Mouse (Mus musculus): ENCODE measurements at regions not wholly inside any gene's neighbourhood (a gene's known extent, or its start where the extent isn't known, plus 50 kb on each side); places are given as distances from the start of the nearest gene placed in this dataset.

DNA sequence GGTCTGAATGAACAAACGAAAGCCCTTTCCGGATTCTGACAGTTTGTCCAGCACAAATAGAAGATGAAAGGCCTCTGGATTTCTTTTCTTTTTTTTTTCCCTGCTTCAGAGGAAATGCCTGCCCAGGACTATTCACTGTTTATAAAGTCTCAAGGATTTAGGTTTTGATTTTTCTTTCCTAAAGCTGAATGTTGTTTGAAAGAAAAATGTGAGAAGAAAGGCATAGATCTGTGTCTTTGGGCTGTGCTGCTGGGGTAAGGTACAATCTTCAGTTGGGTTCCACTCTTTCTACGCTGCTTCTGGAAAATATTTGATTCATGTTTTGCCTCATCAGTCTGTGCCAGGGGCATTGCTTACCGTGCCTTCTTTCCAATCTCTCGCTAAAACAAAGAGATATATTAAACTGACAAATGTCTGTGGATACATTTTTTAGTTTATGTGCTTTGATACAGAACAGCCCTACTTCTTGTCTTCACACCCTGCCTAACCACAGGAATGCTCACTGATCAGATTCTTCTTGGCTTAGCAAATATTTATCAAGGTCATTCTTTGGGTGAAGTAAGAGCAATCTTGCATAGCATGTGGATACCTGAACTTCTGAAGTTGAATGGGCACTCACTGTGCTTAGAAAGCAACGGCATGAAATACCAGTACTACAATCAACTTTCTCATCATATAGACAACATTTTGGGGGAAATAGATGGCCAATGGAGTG, 172.5 kb downstream of the Fam198b start:
- no peaks in the 10 kb centered on the region for H3K79me2 ChIP-seq (ENCODE audit: control insufficient read depth, insufficient read depth, low read length, poor library complexity)
- H3K4me1 ChIP-seq (ENCODE audit: control insufficient read depth in 1 of 2, insufficient read depth in 2 of 2, low read length in 2 of 2), result peaks cover 3 to 12% of the 10 kb centered on the region in 2 experiments
- H3K27me3 ChIP-seq (ENCODE audit: control insufficient read depth in 1 of 2, insufficient read depth in 2 of 2, low read length in 2 of 2), result peaks cover 5 to 6% of the 10 kb centered on the region in 2 experiments; a peak in 3 of 4 replicates
- TF ChIP-seq POLR2AphosphoS5 (IDR thresholded peaks at IDR 0.05; ENCODE audit: borderline replicate concordance, low read depth, low read length) (no peak), BHLHE40 (IDR thresholded peaks at IDR 0.05; ENCODE audit: borderline replicate concordance, low read depth, low read length) (no peak), NELFE (IDR thresholded peaks at IDR 0.05; ENCODE audit: low read depth, low read length) (no peak), ZNF384 (IDR thresholded peaks at IDR 0.05; ENCODE audit: low read depth, low read length) (no peak), MAFK (IDR thresholded peaks at IDR 0.05; ENCODE audit: borderline replicate concordance, low read depth, low read length) (no peak), UBTF (IDR thresholded peaks at IDR 0.05; ENCODE audit: borderline replicate concordance, insufficient read depth, low read depth, low read length) (no peak), CHD2 (IDR thresholded peaks at IDR 0.05; ENCODE audit: low read length) (no peak), ZMIZ1 (IDR thresholded peaks at IDR 0.05; ENCODE audit: low read depth, low read length) (no peak), MAZ (IDR thresholded peaks at IDR 0.05; ENCODE audit: low read depth, low read length) (no peak), POLR2AphosphoS2 (IDR thresholded peaks at IDR 0.05; ENCODE audit: low read length) (no peak), ZKSCAN1 (IDR thresholded peaks at IDR 0.05; ENCODE audit: low read depth, low read length) (no peak), MEF2A (IDR thresholded peaks at IDR 0.05; ENCODE audit: extremely low read depth, insufficient replicate concordance, low read depth, low read length, poor library complexity, severe bottlenecking) (no peak), TAL1 (IDR thresholded peaks at IDR 0.05; ENCODE audit: low read length) (no peak), MXI1 (IDR thresholded peaks at IDR 0.05; ENCODE audit: low read depth, low read length) (no peak), RAD21 (IDR thresholded peaks at IDR 0.05; ENCODE audit: low read depth, low read length) (no peak), GATA1 (IDR thresholded peaks at IDR 0.05; ENCODE audit: low read depth, low read length) (no peak), MYB (IDR thresholded peaks at IDR 0.05; ENCODE audit: low read depth, low read length) (no peak)
- no peak overlapping the region for H3K9ac ChIP-seq (ENCODE audit: control insufficient read depth, low read depth, low read length, poor library complexity, severe bottlenecking)
- peaks cover 0 to 23% of the 10 kb centered on the region in 2 experiments; a peak in 2 of 4 replicates for H3K36me3 ChIP-seq (ENCODE audit: control insufficient read depth in 1 of 2, insufficient read depth in 2 of 2, low read length in 2 of 2)
- no peak overlapping the region for H3K4me3 ChIP-seq (ENCODE audit: control insufficient read depth in 1 of 2, insufficient read depth in 1 of 2, low read depth in 2 of 2, low read length in 2 of 2)
- no peak overlapping the region for H3K27ac ChIP-seq (ENCODE audit: control insufficient read depth, low read depth, low read length)
- H3K9me3 ChIP-seq (replicated peaks; ENCODE audit: insufficient read depth, low read length), result no peaks in the 10 kb centered on the region
- no peak for DNase-seq (ENCODE audit: low read depth, low spot score)

- Histone ChIP-seq H3K9me3 (replicated peaks; ENCODE audit: insufficient read depth, low read length) (no peaks in the 10 kb centered on the region), H3K4me1 (ENCODE audit: control insufficient read depth in 1 of 2, insufficient read depth in 2 of 2, low read length in 2 of 2) (peaks cover 0 to 4% of the 10 kb centered on the region in 2 experiments; a peak in 1 of 4 replicates), H3K36me3 (ENCODE audit: control insufficient read depth in 1 of 2, insufficient read depth in 2 of 2, low read length in 2 of 2) (peaks cover 0 to 7% of the 10 kb centered on the region in 2 experiments; a peak in 2 of 4 replicates), H3K79me2 (ENCODE audit: control insufficient read depth, insufficient read depth, low read length, poor library complexity) (no peaks in the 10 kb centered on the region), H3K4me3 (ENCODE audit: control insufficient read depth in 1 of 2, insufficient read depth in 1 of 2, low read depth in 2 of 2, low read length in 2 of 2) (no peak overlapping the region), H3K9ac (ENCODE audit: control insufficient read depth, low read depth, low read length, poor library complexity, severe bottlenecking) (no peak overlapping the region), H3K27ac (ENCODE audit: control insufficient read depth, low read depth, low read length) (no peak overlapping the region), H3K27me3 (ENCODE audit: control insufficient read depth in 1 of 2, insufficient read depth in 2 of 2, low read length in 2 of 2) (peaks cover 6 to 12% of the 10 kb centered on the region in 2 experiments; a peak in 3 of 4 replicates)
- peak; percentile 84 for DNase-seq (ENCODE audit: low read depth, low spot score)
- TF ChIP-seq TBP (IDR thresholded peaks at IDR 0.05; ENCODE audit: low read depth, low read length), result no peak
- no peak; the same call in 1 of the 2 replicates for TF ChIP-seq TCF12 (IDR thresholded peaks at IDR 0.05; ENCODE audit: low read depth, low read length)
- TF ChIP-seq MAX (IDR thresholded peaks at IDR 0.05; ENCODE audit: low read length), result no peak
- TF ChIP-seq ZNF384 (IDR thresholded peaks at IDR 0.05; ENCODE audit: low read depth, low read length), result peak; percentile 50
- no peak for TF ChIP-seq GABPA (IDR thresholded peaks at IDR 0.05; ENCODE audit: low read depth, low read length)
- no peak for TF ChIP-seq MAZ (IDR thresholded peaks at IDR 0.05; ENCODE audit: low read depth, low read length)
- TF ChIP-seq CHD2 (IDR thresholded peaks at IDR 0.05; ENCODE audit: low read length), result no peak
- no peak for TF ChIP-seq POLR2A (IDR thresholded peaks at IDR 0.05; ENCODE audit: control insufficient read depth in 1 of 2, insufficient read depth in 1 of 2, low read depth in 1 of 2, low read length in 2 of 2, poor library complexity in 1 of 2)
- no peak for TF ChIP-seq ZKSCAN1 (IDR thresholded peaks at IDR 0.05; ENCODE audit: low read depth, low read length)
- no peak for TF ChIP-seq UBTF (IDR thresholded peaks at IDR 0.05; ENCODE audit: borderline replicate concordance, insufficient read depth, low read depth, low read length)
- 0 out of 4 replicates have a peak, but pooled peaks of 1 of the 2 experiments have one; percentile 22 for TF ChIP-seq EP300 (IDR thresholded peaks at IDR 0.05; ENCODE audit: low read depth in 1 of 2, low read length in 2 of 2)
- no peak for TF ChIP-seq HCFC1 (IDR thresholded peaks at IDR 0.05; ENCODE audit: low read depth, low read length)
- TF ChIP-seq MAFK (IDR thresholded peaks at IDR 0.05; ENCODE audit: borderline replicate concordance, low read depth, low read length), result peak; percentile 73
- 0 out of 2 replicates have a peak, but pooled peaks have one; percentile 22 for TF ChIP-seq BHLHE40 (IDR thresholded peaks at IDR 0.05; ENCODE audit: borderline replicate concordance, low read depth, low read length)
- TF ChIP-seq RAD21 (IDR thresholded peaks at IDR 0.05; ENCODE audit: low read depth, low read length), result no peak; the same call in none of the 2 replicates
- TF ChIP-seq TAL1 (IDR thresholded peaks at IDR 0.05; ENCODE audit: low read length), result no peak
- no peak for TF ChIP-seq ELF1 (IDR thresholded peaks at IDR 0.05; ENCODE audit: low read depth, low read length)
- TF ChIP-seq SIN3A (IDR thresholded peaks at IDR 0.05; ENCODE audit: low read length), result peak; percentile 55; the same call in 1 of the 2 replicates
- no peak for TF ChIP-seq NRF1 (IDR thresholded peaks at IDR 0.05; ENCODE audit: insufficient read depth, low read depth, low read length, poor library complexity, severe bottlenecking)
- peak; percentile 100 for TF ChIP-seq SMC3 (IDR thresholded peaks at IDR 0.05; ENCODE audit: low read depth, low read length)
- no peak for TF ChIP-seq GATA1 (IDR thresholded peaks at IDR 0.05; ENCODE audit: low read depth, low read length)
- TF ChIP-seq MXI1 (IDR thresholded peaks at IDR 0.05; ENCODE audit: low read depth, low read length), result no peak
These were observed 174.4 kb downstream of the Fam198b start for GRCm38 (mm10) chr3:80058722-80059121.

Data from MEL (cell line).